Mouse (Mus musculus) hindbrain, postnatal 0 days (tissue): ENCODE measurements around the gene Rnase13. TPM values are rescaled to one million over a fixed set of nuclear protein-coding genes. Genes with fewer than 3 reads are reported as not detected.

Source experiments
- ATAC-seq: fragments of 200-750 bp; cut with Nextera tagmentation; 2 replicates; pipeline ENCODE4 v1.8.0; 2017; ENCODE audit warnings: mild to moderate bottlenecking, moderate TSS enrichment, moderate library complexity
- DNase-seq: peaks from one replicate; pipeline ENCODE4 v3.0.0-alpha.2; 2015; ENCODE audit warnings: low spot score
- H3K27ac ChIP-seq: fragments of 300-500 bp; sonication (generic); 2 replicates; pipeline ENCODE4 v1.5.1; 2014; ENCODE audit warnings: mild to moderate bottlenecking
- H3K27me3 ChIP-seq: fragments of 300-500 bp; sonication (generic); 2 replicates; pipeline ENCODE4 v1.6.1; 2014; ENCODE audit warnings: low read length, mixed read lengths; ENCODE audit not compliant: insufficient read depth
- H3K36me3 ChIP-seq: fragments of 300-500 bp; sonication (generic); 2 replicates; pipeline ENCODE4 v1.6.1; 2014; ENCODE audit warnings: low read length, mixed read lengths; ENCODE audit not compliant: insufficient read depth
- H3K4me1 ChIP-seq: fragments of 300-500 bp; sonication (generic); 2 replicates; pipeline ENCODE4 v1.6.1; 2014; ENCODE audit warnings: antibody characterized with exemption, low read length, mixed read lengths; ENCODE audit not compliant: insufficient read depth
- H3K4me2 ChIP-seq: fragments of 300-500 bp; sonication (generic); 2 replicates; pipeline ENCODE4 v1.6.1; 2014; ENCODE audit warnings: low read depth, mild to moderate bottlenecking, low read length, moderate library complexity, mixed read lengths
- H3K4me3 ChIP-seq: fragments of 300-500 bp; sonication (generic); 2 replicates; pipeline ENCODE4 v1.5.1; 2014; ENCODE audit warnings: low read length
- H3K9ac ChIP-seq: fragments of 300-500 bp; sonication (generic); replicated peaks from 2 replicates; pipeline ENCODE4 v1.6.1; 2014; ENCODE audit warnings: mild to moderate bottlenecking, low read length, moderate library complexity, mixed read lengths
- H3K9me3 ChIP-seq: fragments of 300-500 bp; sonication (generic); 2 replicates; pipeline ENCODE4 v1.6.1; 2016; ENCODE audit warnings: low read length, mixed read lengths
- CTCF ChIP-seq: IDR thresholded peaks from 2 replicates; pipeline ENCODE4 v1.5.1; 2016; ENCODE audit warnings: antibody characterized with exemption, control low read depth, low read depth
- WGBS: fragments of 180-500 bp; shearing (Covaris S2); extraction: QIAGEN DNeasy Blood & Tissue Kit; methylation state at CpG from one replicate; pipeline ENCODE4 v1.1.7; 2014; 5-methylcytosine and 5-hydroxymethylcytosine counted together
- polyA plus RNA-seq: library from polyadenylated mRNA; unstranded; fragments of >200 nt; fragmentation: Nextera tagmentation; extraction: Ambion mirVana; gene quantifications from 2 replicates; pipeline ENCODE4 v1.2.1, GENCODE M21; 2015
- total RNA-seq: library from RNA; depleted of rRNA; stranded (reverse); fragments of >200 nt; gene quantifications from 2 replicates; pipeline ENCODE4 v1.2.3, GENCODE M21; 2014

Gene Rnase13
- total and polyA plus RNA-seq, 2 experiments from 2014 or later = not detected

DNA sequence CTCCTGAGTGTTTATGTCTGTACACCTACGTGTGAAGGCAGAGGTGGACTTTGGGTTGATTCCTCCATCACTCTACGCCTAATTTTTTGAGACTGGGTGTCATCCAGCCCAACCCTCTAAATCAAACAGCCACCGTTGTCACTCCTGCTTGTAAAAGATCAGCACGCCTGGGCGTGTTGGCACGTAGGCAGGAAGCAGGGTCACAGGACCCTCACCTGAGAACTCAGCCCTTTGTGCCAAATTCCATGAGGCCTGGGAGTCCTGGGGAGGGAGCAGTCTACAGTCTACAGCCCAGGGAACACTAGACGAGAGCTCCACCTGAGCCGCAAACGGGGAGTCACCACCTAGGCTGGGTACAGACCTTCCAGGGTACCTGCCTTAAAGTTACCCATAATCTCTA, 18.8 kb downstream of the Rnase13 start:
- H3K27me3 ChIP-seq = no peaks in the 10 kb centered on the region

DNA sequence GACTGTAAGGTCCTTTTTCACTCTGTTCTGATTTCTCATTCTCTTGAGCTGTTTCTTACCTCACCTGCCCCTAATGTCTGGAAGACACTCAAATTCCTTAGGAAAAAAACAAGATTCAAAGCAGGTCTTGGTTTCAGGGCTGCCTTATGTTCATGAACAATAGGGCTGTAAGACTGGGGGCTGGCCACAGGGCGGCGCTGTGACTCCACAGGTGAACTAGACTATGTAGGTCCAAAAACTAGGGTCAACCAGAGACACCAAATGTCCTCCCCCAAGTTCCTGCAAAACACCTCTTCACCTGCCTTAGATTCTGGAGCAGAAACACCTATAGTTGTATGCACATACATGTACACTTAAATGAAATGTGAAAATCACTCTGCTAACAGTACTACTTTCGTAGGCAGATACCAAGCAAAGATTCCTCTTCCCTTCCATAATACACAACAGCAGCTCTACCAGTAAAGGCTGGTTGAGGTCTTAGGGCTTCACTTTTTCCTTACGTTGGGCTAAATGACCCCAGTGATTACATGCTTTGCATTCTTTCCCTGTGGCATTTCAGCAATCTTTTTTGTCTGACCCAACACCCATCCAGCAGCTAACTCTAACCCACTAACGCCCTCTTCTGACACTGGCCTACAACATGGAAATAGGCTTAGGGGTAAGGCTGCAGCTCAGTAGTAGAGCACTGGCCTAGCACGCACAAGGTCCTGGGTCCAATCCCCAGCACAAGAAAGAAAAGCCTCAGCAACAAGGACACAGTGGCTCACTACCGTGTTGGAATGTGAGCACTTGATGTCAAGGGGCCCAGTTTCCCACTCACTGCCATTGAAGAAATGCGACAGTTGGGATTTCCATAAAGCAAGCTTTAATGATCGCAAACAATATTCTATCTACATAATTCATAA, 19.5 kb downstream of the Rnase13 start:
- H3K4me2 ChIP-seq = no peak overlapping the region
- H3K27me3 ChIP-seq = no peaks in the 10 kb centered on the region
- DNase-seq (peak; percentile 86), ATAC-seq (peak; percentile 75)
- WGBS = 59% methylated on average over 9 of the region's 9 CpGs
- H3K4me1 ChIP-seq = no peaks in the 10 kb centered on the region
- no peak overlapping the region for H3K27ac ChIP-seq
- 0 out of 2 replicates have a peak, but pooled peaks cover 3% of the 10 kb centered on the region for H3K36me3 ChIP-seq
- TF ChIP-seq CTCF = peak; percentile 96
- H3K4me3 ChIP-seq = no peak overlapping the region
- no peaks in the 10 kb centered on the region for H3K9me3 ChIP-seq
- no peak overlapping the region for H3K9ac ChIP-seq

More for the DNA sequence above, 18.8 kb downstream of the Rnase13 start:
- Histone ChIP-seq H3K9me3 (no peaks in the 10 kb centered on the region), H3K4me1 (no peaks in the 10 kb centered on the region), H3K4me2 (no peak overlapping the region), H3K36me3 (peaks cover 6% of the 10 kb centered on the region; the same call in 1 of the 2 replicates), H3K27ac (no peak overlapping the region), H3K4me3 (no peak overlapping the region), H3K9ac (no peak overlapping the region)
- no peak for TF ChIP-seq CTCF
- 88% methylated on average over 9 of the region's 9 CpGs for WGBS
- no peak for ATAC-seq
- DNase-seq = no peak

DNA sequence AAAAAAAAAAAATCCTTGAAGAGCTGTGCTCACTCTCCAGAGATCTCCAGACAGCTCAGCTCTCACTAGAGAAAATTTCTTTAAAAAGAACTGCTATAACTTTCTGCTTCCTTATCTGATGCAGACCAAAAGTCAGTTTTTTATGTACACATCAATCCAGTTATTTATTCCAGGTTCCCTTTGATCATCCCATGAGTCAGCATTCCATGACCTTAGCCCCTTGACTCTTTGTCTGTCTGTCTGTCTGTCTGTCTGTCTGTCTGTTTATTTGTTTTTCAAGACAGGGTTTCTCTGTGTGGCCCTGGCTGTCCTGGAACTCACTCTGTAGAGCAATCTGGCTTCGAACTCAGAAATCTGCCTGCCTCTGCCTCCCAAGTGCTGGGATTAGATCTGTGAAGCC, 23.2 kb downstream of the Rnase13 start:
- Histone ChIP-seq H3K9ac (no peak overlapping the region), H3K9me3 (no peaks in the 10 kb centered on the region), H3K27ac (no peak overlapping the region), H3K4me1 (no peaks in the 10 kb centered on the region), H3K27me3 (no peaks in the 10 kb centered on the region), H3K4me3 (no peak overlapping the region), H3K4me2 (no peak overlapping the region), H3K36me3 (no peaks in the 10 kb centered on the region)
- DNase-seq (no peak), ATAC-seq (no peak)
- TF ChIP-seq CTCF = no peak
- 80% methylated on average over 1 of the region's 1 CpGs for WGBS

DNA sequence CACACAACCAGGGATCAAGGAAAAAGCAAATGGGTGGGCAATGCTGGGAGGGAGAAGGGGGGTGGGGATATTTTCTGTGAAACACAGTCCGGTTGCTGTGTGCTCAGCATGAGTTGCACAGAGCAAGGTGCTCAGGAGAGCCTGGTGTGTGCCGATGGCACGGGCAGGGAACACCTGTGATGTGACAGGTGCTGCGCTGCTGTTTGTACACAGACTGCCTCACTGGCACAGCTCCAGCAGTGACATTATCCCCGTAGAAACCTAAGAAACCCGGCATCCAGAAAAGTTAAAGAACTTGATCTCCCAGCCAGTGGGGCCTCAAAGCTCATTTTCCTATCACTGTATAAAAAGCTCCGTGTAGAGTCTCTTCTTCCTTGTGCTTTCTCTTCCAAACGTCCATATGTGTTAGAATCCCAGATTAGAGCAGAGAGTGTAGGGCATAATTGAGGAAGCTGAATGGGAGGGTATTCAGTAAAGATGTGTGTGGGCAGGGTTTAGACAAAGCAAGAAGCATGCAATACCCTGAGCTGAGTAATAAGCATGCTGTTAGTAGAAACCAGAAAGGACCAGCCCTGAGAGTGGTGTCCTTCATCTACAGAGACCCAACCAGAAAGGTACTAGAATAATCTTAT, 25.9 kb downstream of the Rnase13 start:
- Histone ChIP-seq H3K9ac (no peak overlapping the region), H3K27me3 (no peaks in the 10 kb centered on the region), H3K9me3 (no peaks in the 10 kb centered on the region), H3K4me2 (no peak overlapping the region), H3K4me3 (no peak overlapping the region), H3K27ac (no peak overlapping the region), H3K36me3 (peaks cover 9% of the 10 kb centered on the region), H3K4me1 (no peaks in the 10 kb centered on the region)
- ATAC-seq (no peak), DNase-seq (no peak)
- WGBS = 73% methylated on average over 8 of the region's 8 CpGs
- no peak for TF ChIP-seq CTCF

DNA sequence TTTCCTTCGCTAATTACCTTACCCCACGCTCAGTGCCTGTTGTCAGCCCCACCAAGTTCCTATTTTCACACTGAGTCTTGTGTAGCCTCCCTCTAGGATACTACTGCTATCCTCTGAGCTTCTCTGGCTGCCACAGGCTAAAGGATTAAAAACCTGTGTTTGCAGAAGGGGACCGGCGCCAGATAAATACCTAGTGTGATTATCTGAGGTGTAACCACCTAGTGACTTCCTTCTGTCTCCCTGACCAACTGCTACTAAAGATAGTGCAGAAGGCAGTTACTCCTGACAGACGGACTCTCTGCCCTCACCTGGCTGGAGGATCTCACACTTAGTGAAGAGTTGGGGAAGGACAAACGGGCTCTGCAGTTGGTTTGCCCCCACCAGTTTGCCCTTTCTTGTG, 26.6 kb downstream of the Rnase13 start:
- no peaks in the 10 kb centered on the region for H3K4me1 ChIP-seq
- peaks cover 16% of the 10 kb centered on the region for H3K36me3 ChIP-seq
- DNase-seq (no peak), ATAC-seq (no peak)
- H3K27me3 ChIP-seq = no peaks in the 10 kb centered on the region
- no peak overlapping the region for H3K9ac ChIP-seq
- no peak overlapping the region for H3K27ac ChIP-seq
- H3K4me2 ChIP-seq = no peak overlapping the region
- H3K9me3 ChIP-seq = no peaks in the 10 kb centered on the region
- no peak overlapping the region for H3K4me3 ChIP-seq
- WGBS = 83% methylated on average over 6 of the region's 6 CpGs
- TF ChIP-seq CTCF = no peak

DNA sequence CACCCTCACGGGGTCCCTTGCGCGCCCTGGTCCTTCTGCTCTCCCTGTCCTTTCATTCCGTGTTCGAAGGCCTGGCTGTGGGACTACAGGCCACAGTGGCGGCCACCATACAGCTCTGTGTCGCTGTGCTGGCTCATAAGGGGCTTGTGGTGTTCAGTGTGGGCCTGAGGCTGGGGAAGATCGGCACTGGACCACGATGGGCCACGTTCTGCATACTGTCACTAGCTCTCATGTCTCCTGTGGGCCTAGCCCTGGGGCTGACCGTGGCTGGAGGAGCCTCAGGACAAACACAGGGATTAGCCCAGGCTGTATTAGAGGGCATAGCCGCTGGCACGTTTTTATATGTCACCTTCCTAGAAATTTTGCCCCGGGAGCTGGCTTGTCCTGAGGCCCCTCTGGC, 27.5 kb downstream of the Rnase13 start:
- WGBS = 79% methylated on average over 14 of the region's 14 CpGs
- ATAC-seq = no peak

DNA sequence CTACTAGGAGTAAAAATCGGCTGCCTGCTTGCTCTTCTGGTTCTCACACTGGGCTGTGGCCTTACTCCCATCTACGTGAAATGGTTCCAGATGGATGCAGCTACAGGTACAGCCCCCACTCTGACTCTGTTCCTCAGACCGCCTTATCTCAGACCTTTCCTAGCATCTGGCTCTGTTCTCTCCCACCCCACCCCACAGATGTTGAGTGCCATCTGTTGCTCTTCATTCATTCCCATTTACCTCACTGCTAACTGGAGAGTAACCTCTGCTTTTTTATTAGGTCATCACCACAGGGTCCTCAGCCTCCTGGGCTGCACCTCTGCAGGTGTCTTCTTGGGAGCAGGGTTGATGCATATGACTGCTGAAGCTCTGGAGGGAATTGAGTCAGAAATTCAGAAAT, 28.8 kb downstream of the Rnase13 start:
- H3K36me3 ChIP-seq = peaks cover 35% of the 10 kb centered on the region
- TF ChIP-seq CTCF = no peak

More for the DNA sequence above, 27.5 kb downstream of the Rnase13 start:
- no peak for DNase-seq
- Histone ChIP-seq H3K9ac (no peak overlapping the region), H3K4me3 (no peak overlapping the region), H3K27me3 (no peaks in the 10 kb centered on the region), H3K27ac (no peak overlapping the region), H3K4me2 (no peak overlapping the region), H3K9me3 (no peaks in the 10 kb centered on the region), H3K36me3 (peaks cover 23% of the 10 kb centered on the region), H3K4me1 (no peaks in the 10 kb centered on the region)
- no peak for TF ChIP-seq CTCF

More for the DNA sequence above, 28.8 kb downstream of the Rnase13 start:
- 71% methylated on average over 3 of the region's 3 CpGs for WGBS
- Histone ChIP-seq H3K4me1 (no peaks in the 10 kb centered on the region), H3K4me3 (no peak overlapping the region), H3K27me3 (no peaks in the 10 kb centered on the region), H3K9ac (no peak overlapping the region), H3K4me2 (no peak overlapping the region), H3K27ac (no peak overlapping the region), H3K9me3 (no peaks in the 10 kb centered on the region)
- DNase-seq (no peak), ATAC-seq (peak; percentile 20; the same call in 1 of the 2 replicates)
